Mouse (Mus musculus) lung, postnatal 0 days (tissue): ENCODE measurements around the gene Tubgcp4.

ENCODE experiments used
- CTCF ChIP-seq: IDR thresholded peaks from 2 replicates; pipeline ENCODE4 v1.5.1; 2016; ENCODE audit warnings: antibody characterized with exemption, mild to moderate bottlenecking
- EP300 ChIP-seq: IDR thresholded peaks from 2 replicates; pipeline ENCODE4 v1.6.1; 2016; ENCODE audit warnings: antibody characterized with exemption, mild to moderate bottlenecking, control low read depth

DNA sequence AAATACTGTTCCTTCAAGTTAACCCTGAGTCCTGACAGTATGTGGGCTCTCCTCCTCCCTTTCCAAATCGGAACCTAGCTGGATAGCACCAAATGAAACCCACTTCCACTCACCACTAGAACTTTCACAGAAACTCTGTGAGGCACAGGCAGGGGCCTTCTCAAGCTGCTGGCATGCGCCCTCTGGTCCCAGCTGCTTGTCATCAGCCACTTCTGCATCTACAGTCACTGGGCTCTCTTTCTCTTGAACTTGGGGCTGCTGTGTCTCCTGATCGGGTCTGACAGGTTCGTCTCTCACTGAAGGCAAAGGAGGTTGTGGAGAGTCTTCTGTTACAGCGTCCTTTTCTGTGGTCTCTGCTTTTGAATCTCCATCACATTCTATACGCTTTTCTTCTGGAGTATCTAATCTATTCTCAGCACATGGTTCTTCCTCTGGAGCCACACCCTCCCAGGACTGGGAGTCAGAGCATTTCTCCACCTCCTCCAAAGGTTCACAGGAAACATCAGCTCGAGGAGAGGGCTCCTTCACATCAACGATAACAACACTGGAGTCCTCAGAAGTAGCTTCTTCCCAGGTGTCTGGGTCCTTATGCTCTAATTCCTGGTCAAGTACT lies 65.1 kb downstream of the Tubgcp4 start:
- TF ChIP-seq CTCF (no peak), EP300 (no peak)
